Mouse (Mus musculus) adrenal gland, adult 8-10 months (tissue): ENCODE measurements around the gene Vps13c. TPM values are rescaled to one million over a fixed set of nuclear protein-coding genes. Genes with fewer than 3 reads are reported as not detected.

Experiments used
- DNase-seq: peaks from one replicate; pipeline ENCODE4 v3.0.0; 2022
- total RNA-seq, 4 experiments: library from RNA; stranded (reverse); gene quantifications; 2 replicates each; pipeline ENCODE4 v1.2.4; 2022

Vps13c gene
- total RNA-seq, 4 experiments from 2014 or later = 57.4 to 61.2 (median 59.2) TPM

DNA sequence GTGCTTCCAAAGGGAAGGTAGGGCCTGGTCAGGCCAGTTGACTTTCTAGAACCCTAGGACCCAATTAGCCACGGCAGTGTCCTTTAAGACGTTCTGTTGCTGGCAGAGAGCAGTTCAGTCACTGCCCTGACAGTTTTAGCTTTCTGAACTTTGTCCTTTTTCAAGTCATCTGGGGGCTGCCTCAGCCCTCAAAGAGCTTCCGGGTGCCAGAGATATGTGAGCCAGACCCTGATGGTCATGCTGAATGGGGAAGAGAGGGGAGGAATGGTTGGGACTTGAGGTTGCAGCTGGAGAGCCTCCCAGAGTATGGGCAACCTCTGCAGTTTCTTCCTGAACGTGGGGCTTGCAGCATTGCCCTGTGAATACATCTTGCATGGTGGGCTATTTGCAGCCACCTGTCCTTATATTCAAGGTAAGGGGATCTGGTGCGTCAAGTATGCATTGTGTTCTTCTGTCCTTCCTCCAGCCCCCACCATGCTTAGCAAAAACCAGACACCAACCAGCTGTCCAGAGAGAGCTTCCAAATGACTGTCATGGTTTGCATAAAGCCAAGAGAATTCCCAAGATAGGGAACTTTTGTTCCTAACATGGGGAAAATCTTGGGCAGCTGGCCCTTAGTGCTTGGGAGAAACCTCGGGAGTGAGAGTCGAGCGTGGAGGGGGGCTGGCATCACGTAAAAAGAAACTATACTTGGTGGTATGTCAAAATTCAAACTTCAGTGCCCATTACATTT, 182.3 kb downstream of the Vps13c start:
- DNase-seq = no peak

DNA sequence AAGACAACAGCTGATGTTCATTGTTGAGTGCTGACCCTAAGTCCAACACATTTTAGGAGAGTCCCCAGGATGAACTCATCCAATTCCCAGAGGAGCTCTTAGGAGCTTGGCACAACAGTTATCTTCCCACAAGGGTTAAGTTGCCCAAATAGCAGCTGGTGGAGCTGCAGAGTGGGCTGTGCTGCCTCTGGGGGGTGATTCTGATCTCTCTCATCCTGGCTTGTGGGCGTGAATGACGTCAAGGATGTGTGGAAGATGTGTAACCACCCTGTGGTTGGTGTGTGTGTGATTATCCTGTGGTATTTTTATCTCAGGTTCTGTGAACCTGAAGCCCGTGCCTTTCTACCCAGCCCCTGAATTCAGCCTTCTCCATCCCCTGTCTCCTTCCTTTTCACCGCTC, 188.4 kb downstream of the Vps13c start:
- no peak for DNase-seq

DNA sequence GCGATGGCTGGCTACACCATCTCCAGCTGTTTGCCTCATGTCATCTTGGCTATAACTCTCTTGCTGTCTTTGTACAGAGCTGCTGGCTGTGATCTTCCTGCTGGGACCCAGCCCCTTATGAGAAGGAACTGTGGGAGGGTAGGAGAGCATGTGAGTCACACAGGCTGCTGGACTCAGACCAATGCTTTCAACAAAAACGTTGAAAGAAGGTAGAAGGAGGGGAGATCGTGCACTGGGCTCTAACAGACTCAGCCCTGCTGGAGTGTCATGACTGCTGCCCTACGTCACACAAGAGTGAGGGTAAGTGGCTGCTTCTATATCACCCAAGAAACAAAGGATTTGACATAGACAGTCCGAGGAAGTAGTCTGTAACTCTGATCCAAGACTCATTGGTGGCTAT, 193.6 kb downstream of the Vps13c start:
- no peak for DNase-seq

Other genes with a start within 250 kb of the Vps13c start
- under 1 TPM; 0.51 to 0.98 (median 0.80) TPM for gene C2cd4b, start 81.0 kb upstream of the Vps13c start, total RNA-seq
- gene C2cd4a, start 8.1 kb upstream of the Vps13c start, total RNA-seq = under 1 TPM in 1 of 4 experiments, not detected in 3; 0.80 TPM